Mouse (Mus musculus): ENCODE data around the gene Hist1h2aa.

The Hist1h2aa gene

GRCm38 (mm10) chr13:23934211-23934520 is at the start of gene Hist1h2aa:
Gene Hist1h2aa (plus strand): TSS chr13:23934462.
- no peak for DNase-seq (ENCODE audit: low read depth, low spot score)

DNA sequence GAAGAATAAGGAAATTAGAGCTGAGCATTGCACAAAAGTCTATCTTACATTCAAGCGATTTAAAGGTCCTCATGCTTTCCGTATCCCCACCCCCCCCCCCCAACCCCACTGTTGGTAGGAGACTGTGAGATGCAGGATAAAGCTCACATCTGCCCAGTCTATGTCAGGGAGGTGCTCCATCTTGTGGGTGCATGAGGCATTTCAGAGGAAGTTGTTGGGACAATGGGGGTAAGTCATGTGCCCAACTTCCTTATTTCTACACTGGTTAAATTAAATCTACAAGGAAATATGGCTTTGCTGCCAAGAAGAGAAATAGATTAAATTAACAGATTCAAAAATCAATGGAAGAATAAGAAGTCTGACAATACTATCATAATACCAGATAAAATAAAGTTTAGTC is 48.7 kb upstream of the Hist1h2aa start:
- peak; percentile 6 for DNase-seq (ENCODE audit: low read depth, low spot score)

DNA sequence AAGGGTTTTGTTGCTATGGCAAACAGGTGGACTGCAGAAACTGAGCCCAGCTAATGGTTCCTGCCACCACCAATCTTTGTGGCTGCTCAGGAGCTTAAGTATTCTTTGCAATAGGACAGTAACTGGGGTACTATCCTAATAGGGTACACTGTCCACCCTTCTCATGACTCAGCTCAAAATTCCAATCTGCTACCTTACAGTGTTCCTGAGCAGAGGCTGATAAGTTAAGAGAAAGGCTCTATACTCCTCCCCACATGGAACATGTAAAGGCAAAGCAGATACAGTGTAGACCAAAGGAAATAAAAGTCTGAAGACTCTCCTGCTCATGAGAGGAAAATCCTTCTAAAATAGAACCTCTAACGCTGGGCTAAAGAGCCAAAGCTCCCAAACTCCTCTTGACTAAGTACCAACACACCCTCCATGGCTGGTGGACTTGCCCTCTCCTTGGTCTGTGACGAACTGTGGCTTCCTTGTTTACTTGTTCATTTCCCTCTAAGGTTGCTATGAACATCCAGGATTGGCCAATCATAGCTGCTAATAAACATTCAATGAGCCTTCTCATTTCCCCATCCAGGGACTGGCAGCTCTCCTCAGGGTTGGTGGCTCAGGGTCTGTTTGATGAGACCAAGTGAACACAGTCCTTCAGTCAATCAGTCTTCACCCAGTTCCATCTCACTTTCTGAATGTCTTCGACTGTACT is 47.1 kb upstream of the Hist1h2aa start:
- no peak for DNase-seq (ENCODE audit: low read depth, low spot score)

GRCm38 (mm10) chr13:23889011-23889605 is 45.2 kb upstream of the Hist1h2aa start:
- DNase-seq (ENCODE audit: low read depth, low spot score) = no peak

DNA sequence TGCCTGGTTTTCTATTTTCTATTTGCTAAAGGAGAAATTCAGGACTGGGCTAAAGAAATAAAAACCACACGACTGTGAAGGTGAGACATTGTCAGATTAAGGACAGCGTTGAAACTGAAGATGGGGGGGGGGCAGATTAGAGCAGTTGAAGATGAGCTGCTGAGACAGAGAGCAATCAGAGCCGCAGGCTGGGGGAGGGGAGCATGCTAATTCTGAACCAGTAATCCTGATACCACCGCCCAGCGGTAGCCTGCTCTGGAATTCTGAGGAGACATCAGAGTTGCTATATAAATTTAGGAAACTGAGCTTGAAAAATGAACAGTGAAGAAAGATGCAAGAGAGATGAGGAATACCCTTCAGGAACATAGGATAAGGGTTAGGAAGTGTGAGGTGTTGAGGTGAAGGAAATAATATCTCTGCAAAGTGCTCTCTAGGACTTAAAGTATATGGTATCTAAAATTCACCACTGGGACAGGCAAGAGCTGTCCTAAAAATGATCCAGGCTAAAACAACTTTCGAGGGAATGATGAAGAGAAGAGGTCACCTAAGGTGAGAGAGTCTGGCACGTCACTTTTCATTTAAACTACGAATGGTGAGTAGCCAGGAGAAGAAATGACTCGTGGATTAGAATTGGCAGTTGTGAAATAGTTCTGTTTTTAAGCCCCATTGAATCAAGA is 41.5 kb upstream of the Hist1h2aa start:
- DNase-seq (ENCODE audit: low read depth, low spot score) = no peak

- DNase-seq (ENCODE audit: low read depth, low spot score) = no peak
Observed at GRCm38 (mm10) chr13:23893269-23893593, 41.0 kb upstream of the Hist1h2aa start.

- DNase-seq (ENCODE audit: low read depth, low spot score) = peak; percentile 5
Observed at GRCm38 (mm10) chr13:23898242-23898641, 36.0 kb upstream of the Hist1h2aa start.

DNA sequence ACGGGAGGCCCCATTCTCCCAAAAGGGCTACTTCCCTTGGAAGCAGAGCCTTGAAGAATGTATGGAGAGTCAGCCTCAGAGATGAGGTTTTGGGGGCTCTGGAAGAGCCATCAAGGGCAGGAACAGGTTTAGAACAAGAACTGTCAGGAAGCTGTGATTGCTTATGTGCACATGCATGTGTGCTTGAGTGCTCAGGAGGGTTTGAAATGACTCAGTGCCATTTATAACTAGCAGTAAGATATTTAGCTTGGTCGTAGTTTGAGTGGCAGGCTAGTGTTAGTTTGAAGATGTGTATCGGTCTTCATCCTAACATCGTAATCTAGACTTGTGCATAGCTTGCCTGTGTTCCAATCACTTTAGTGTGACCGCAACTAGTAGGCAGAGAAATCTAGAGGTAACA is 27.4 kb upstream of the Hist1h2aa start:
- no peak for DNase-seq (ENCODE audit: low read depth, low spot score)

GRCm38 (mm10) chr13:23910121-23910520 is 24.1 kb upstream of the Hist1h2aa start:
- DNase-seq (ENCODE audit: low read depth, low spot score) = no peak

GRCm38 (mm10) chr13:23911335-23911734 is 22.9 kb upstream of the Hist1h2aa start:
- no peak for DNase-seq (ENCODE audit: low read depth, low spot score)

GRCm38 (mm10) chr13:23913791-23914306 is 20.4 kb upstream of the Hist1h2aa start:
- no peak for DNase-seq (ENCODE audit: low read depth, low spot score)

DNA sequence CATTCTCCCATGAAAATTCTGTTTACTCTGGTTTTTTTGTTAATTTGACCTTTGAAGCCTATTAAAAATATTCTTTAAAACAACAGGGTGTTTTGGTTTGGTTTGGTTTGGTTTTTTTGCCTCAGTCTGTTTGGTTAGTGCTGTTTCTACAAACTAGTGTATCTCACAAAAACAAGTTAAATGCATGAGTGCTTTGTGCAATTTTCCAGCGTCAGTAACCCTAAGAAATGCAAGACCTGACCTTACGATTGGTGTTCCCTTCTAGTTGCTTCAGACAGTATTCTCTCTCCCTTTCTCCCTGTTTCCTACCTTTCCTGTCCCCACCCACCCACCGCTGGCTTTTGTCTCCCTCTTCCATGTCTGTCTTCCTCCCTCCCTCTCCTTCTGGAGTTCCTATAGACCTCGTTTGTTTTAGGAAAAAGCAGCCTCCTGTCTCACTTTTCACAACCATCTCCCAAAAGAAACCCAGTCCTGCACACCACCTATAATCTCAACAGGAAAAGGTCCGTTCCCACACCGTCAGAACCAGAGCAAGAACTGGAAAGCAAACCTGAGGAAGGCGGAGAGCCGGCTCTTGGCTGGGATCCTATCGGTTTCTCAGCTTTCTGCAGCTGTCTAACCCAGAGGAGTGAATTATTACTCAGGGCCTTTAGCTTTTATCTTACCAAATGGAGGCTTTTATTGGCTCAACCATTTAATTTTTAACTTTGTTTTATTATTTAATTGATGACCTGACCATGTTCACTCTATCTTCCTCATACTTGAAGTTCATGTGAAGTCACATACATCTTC is 19.7 kb upstream of the Hist1h2aa start, which contains the start of gene Slc17a4:
Gene Slc17a4, minus strand, starts transcription at position 634 of the 792 bp plus-strand sequence.
- no peak for DNase-seq (ENCODE audit: low read depth, low spot score)

GRCm38 (mm10) chr13:23916132-23916531 is 18.1 kb upstream of the Hist1h2aa start:
- DNase-seq (ENCODE audit: low read depth, low spot score) = no peak

GRCm38 (mm10) chr13:23917674-23918073 is 16.6 kb upstream of the Hist1h2aa start:
- no peak for DNase-seq (ENCODE audit: low read depth, low spot score)

DNA sequence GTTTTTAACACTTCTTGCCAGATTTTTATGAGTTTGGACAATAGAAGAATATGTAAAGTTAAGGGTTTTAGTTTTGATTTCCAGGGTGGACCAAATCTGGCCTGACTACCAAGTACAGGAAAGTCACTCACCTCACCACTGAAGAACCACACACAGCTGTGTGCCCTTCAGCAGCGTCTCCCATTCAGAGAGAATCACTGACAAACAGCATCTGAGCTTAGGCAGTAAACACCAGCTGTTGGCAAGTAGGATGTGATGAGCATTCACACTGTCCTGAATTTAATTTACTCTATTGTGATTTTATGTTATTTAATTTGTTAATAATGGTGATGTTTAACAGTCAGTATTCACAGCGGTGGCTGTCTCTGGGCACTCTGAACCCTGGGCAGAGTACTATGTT is 8.5 kb upstream of the Hist1h2aa start:
- no peak for DNase-seq (ENCODE audit: low read depth, low spot score)

DNA sequence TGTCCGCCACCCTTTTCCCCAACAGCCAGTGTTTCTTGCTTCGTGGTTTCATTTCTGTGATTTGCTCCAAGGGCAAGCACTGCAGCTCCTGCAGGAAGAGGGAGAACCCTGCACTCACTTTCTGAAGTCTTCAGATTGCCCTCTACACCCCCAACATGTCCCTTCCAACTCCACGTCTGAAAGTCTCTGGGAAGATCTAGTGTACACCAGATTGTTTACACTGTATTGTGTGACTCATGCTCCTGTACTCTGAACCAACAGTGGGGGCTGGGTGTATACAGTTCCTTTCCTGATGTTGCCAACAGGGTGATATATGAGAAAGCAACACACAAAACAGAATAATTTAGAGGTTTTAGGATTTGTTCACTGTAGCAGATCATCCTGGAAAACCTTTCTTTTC is 5.6 kb upstream of the Hist1h2aa start:
- DNase-seq (ENCODE audit: low read depth, low spot score) = no peak

- no peak for DNase-seq (ENCODE audit: low read depth, low spot score)
Observed at GRCm38 (mm10) chr13:23930461-23930860, 3.8 kb upstream of the Hist1h2aa start.

DNA sequence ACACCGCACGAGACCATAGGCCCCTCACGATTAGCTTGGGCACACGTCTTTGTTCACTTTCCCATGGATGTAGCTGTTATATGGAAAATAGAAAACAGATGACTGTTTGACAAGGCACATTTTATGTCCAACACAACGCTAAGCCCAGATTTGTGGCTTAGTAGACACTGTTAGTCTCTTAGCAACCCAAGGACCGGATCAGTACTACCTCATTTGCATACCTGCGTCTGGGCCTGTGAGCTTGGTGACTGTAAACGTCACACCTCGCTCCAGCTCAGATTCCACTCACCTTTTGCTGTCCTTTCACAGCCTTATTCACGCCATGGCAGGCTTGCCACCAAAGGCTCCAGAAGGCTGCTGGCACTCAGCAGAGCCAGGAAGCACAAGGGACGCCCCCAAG is 3.4 kb upstream of the Hist1h2aa start:
- no peak for DNase-seq (ENCODE audit: low read depth, low spot score)

DNA sequence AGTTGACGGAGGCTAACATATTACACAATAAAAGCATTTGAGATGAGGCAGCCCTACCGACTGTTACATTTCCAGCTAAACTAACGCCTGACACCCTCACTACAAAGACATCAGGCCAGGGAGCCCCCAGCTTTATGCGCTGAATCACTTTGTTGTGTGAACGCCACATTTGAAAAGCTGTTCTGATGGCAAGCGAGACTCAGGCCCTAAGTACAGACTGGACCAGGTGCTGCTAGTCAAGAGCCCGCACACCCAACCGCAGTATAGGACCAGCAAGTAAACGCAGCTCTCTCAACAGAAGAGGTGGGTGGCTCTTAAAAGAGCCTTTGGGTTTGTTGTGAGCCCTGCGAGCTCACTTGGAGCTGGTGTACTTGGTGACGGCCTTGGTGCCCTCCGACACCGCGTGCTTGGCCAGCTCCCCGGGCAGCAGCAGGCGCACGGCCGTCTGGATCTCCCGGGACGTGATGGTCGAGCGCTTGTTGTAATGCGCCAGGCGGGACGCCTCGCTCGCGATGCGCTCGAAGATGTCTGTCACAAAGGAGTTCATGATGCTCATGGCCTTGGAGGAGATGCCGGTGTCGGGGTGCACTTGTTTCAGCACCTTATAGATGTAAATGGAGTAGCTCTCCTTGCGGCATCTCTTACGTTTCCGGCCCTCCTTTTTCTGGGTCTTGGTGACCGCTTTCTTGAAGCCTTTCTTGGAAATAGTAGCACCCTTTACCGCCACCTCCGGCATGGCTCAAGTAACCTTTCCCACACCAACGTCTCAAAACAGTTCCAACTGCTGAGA is 646 bp upstream of the Hist1h2aa start, which contains the start of gene Hist1h2ba:
Gene Hist1h2ba, minus strand, starts transcription at position 736 of the 790 bp plus-strand sequence.
- DNase-seq (ENCODE audit: low read depth, low spot score) = no peak

DNA sequence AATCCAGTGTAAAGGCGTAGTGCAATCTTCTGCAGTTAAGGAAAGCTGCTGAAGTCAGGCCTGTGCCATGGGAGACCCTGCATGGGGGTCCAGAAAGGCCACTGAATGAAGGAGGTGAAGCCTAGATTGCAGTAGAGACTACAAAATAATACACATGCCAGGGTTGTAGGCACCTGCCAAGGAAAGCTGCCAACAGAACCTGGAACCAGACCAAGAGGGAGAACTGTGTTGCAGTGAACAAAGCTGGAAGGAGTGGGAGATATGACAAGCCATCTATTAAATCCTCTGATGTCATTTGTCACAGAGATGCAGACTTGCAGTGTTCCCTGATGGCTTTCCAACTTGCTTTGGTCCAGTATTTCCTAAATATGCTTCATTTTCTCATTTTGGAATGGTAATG is 4.4 kb downstream of the Hist1h2aa start:
- DNase-seq (ENCODE audit: low read depth, low spot score) = no peak

DNA sequence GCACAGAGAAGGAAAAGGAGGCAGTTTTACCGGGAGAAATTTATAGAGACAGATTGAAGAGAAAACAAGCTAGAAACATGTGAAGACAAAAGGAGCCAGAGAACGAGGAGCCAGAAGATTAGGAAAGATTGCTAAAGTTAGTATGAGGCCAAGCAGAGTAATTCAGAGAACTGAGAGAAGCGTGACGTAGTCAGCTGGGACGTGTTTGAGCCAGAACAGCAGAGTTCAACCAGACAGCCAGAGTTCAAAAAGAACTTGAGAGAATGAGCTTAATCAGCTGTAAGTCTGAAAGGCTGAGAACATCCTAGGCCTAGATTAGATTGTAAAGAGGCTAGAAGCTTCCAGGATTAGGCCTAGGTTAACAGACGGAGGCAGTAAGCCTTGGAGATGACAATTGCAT is 6.0 kb downstream of the Hist1h2aa start:
- DNase-seq (ENCODE audit: low read depth, low spot score) = no peak

All from CD4-positive helper T cell, adult 2 months (primary cell).